Mouse (Mus musculus): ENCODE results near the gene Chst4. TPM values are rescaled to one million over a fixed set of nuclear protein-coding genes. Genes with fewer than 3 reads are reported as not detected.

The Chst4 gene
- polyA plus RNA-seq, 1 experiment = 0.18 TPM

DNA sequence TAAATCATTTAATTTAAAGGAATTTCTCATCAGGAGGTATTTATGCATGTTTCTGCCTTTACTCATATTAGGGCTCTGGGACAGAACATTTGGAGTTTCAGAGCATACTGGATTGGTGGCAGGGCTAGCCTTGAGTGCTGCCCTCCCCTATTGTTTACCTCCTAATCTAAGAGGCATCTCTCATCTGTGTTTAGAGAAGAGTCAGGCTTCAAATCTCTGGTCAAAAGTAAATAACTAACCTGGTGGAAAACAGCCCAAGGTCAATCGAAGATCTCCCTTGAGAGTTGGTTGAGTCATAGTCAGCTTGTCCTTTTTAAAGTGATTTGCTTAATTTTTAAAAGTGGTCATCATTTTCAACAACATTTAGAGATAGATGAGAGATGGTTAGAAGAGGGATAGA lies 46.6 kb downstream of the Chst4 start:
- no peak overlapping the region for H3K4me3 ChIP-seq (ENCODE audit: extremely low read depth, insufficient read depth, insufficient read length)
- 72% methylated on average over 1 of the region's 1 CpGs for WGBS
- no peak overlapping the region for H3K27ac ChIP-seq (ENCODE audit: insufficient read depth, low read length)
- no peaks in the 10 kb centered on the region for H3K36me3 ChIP-seq (ENCODE audit: control insufficient read depth, insufficient read depth, low read length)
- H3K4me1 ChIP-seq (ENCODE audit: control insufficient read depth, insufficient read depth, insufficient read length) = no peaks in the 10 kb centered on the region
- no peaks in the 10 kb centered on the region for H3K27me3 ChIP-seq (ENCODE audit: control insufficient read depth, insufficient read depth, low read length)
- DNase-seq (ENCODE audit: low read depth in 1 of 2, low spot score in 2 of 2) = no peak
- TF ChIP-seq POLR2A (IDR thresholded peaks at IDR 0.05; ENCODE audit: low read depth, low read length) (no peak), CTCF (IDR thresholded peaks at IDR 0.05; ENCODE audit: extremely low read depth, insufficient read depth, insufficient read length, insufficient replicate concordance) (no peak)

DNA sequence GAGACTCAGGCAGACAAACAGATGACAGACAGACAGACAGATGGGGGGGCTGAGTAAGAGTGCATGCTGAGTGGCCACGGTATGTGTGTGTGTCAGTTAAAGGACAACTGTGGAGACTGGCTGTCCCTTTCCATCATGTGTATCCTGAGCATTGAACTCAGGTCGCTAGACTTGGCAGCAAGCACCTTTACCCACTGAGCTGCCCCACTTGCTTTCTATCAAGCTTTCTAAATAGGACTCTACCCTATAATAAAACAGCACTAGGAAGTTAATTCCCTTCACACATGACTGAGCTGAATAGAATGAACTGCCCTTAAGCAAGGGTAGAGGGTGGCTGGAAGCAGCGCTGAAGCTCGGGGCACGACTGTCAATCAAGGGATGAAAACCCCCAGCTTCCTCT lies 47.4 kb downstream of the Chst4 start:
- no peaks in the 10 kb centered on the region for H3K4me1 ChIP-seq (ENCODE audit: control insufficient read depth, insufficient read depth, insufficient read length)
- 77% methylated on average over 5 of the region's 5 CpGs for WGBS
- DNase-seq (ENCODE audit: low read depth in 1 of 2, low spot score in 2 of 2) = no peak
- H3K27me3 ChIP-seq (ENCODE audit: control insufficient read depth, insufficient read depth, low read length) = no peaks in the 10 kb centered on the region
- no peak overlapping the region for H3K4me3 ChIP-seq (ENCODE audit: extremely low read depth, insufficient read depth, insufficient read length)
- no peak overlapping the region for H3K27ac ChIP-seq (ENCODE audit: insufficient read depth, low read length)
- no peak for TF ChIP-seq POLR2A (IDR thresholded peaks at IDR 0.05; ENCODE audit: low read depth, low read length)
- TF ChIP-seq CTCF (IDR thresholded peaks at IDR 0.05; ENCODE audit: extremely low read depth, insufficient read depth, insufficient read length, insufficient replicate concordance) = no peak
- no peaks in the 10 kb centered on the region for H3K36me3 ChIP-seq (ENCODE audit: control insufficient read depth, insufficient read depth, low read length)

DNA sequence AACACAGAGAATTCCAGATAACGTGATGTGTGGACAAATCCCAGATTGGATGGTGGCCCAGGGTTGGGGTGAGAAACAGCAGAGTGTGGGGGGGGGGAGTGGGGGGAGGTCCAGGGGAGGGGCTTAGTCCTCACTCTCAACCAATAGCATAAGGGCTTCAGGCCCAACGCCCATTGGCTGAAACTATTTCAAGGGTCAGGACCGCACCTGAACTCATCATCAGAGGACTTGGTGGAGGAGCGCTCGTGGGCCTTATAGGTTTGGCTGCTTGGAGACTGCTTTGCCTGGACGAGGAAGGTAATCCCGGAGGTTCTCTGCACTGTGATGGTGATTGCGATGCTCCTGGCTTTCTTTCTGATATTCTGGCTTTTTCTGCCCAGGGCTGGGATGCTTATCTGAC lies 49.3 kb downstream of the Chst4 start, which contains the start of gene Tat:
TSS of gene Tat (plus strand) at position 214 of the 400 bp plus-strand sequence.
- Histone ChIP-seq H3K27ac (ENCODE audit: insufficient read depth, low read length) (no peak within 1 kb of the TSS), H3K36me3 (ENCODE audit: control insufficient read depth, insufficient read depth, low read length) (no peaks in the 10 kb centered on the region), H3K4me3 (ENCODE audit: extremely low read depth, insufficient read depth, insufficient read length) (no peak within 1 kb of the TSS), H3K4me1 (ENCODE audit: control insufficient read depth, insufficient read depth, insufficient read length) (no peaks in the 10 kb centered on the region), H3K27me3 (ENCODE audit: control insufficient read depth, insufficient read depth, low read length) (no peaks in the 10 kb centered on the region)
- no peak for DNase-seq (ENCODE audit: low read depth in 1 of 2, low spot score in 2 of 2)
- TF ChIP-seq POLR2A (IDR thresholded peaks at IDR 0.05; ENCODE audit: low read depth, low read length) (no peak), CTCF (IDR thresholded peaks at IDR 0.05; ENCODE audit: extremely low read depth, insufficient read depth, insufficient read length, insufficient replicate concordance) (no peak)
- 83% methylated on average over 8 of the region's 8 CpGs for WGBS

DNA sequence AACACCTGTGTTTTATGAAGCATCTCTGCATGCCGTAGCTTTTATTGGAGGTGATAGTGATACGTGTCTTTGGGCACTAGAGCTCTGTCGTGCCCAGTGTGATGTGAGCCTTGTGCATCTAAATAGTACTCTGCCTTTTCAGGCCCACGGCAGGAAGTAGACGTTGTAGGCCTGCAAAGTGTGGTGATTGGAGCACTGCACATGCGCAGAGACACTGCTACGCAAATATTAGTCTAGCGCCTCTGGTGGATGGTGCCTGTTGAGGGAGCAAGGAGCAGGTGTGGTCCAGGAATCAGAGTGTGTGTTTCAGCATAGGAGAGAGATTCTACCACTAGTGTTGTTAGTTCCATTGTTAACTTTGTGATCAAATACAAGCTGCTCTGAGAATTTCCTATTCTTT lies 50.4 kb downstream of the Chst4 start:
- DNase-seq (ENCODE audit: low read depth in 1 of 2, low spot score in 2 of 2) = no peak
- Histone ChIP-seq H3K4me3 (ENCODE audit: extremely low read depth, insufficient read depth, insufficient read length) (no peak overlapping the region), H3K4me1 (ENCODE audit: control insufficient read depth, insufficient read depth, insufficient read length) (no peaks in the 10 kb centered on the region), H3K36me3 (ENCODE audit: control insufficient read depth, insufficient read depth, low read length) (no peaks in the 10 kb centered on the region), H3K27ac (ENCODE audit: insufficient read depth, low read length) (no peak overlapping the region), H3K27me3 (ENCODE audit: control insufficient read depth, insufficient read depth, low read length) (no peaks in the 10 kb centered on the region)
- WGBS = 89% methylated on average over 8 of the region's 8 CpGs
- TF ChIP-seq CTCF (IDR thresholded peaks at IDR 0.05; ENCODE audit: extremely low read depth, insufficient read depth, insufficient read length, insufficient replicate concordance) = no peak
- no peak for TF ChIP-seq POLR2A (IDR thresholded peaks at IDR 0.05; ENCODE audit: low read depth, low read length)

DNA sequence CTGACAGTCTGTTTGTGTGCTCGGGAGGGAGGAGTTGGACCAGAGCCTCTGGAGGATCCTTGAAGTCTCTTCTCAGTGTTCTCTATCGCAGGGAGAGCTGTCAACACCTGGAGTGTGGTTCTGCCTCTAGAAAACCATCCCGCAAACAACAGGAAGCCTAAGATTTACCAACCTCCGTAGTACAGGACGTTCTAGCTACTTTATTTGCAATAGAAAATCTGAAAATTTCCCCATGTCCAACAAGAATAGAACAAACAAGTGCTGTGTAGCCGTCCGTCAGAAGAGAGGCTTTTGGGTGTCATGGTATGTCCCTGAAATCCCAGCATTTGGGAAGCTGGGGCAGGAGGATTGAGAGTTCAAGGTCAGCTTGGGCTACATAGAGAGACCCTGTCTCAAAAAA lies 51.8 kb downstream of the Chst4 start:
- TF ChIP-seq CTCF (IDR thresholded peaks at IDR 0.05; ENCODE audit: extremely low read depth, insufficient read depth, insufficient read length, insufficient replicate concordance) (no peak), POLR2A (IDR thresholded peaks at IDR 0.05; ENCODE audit: low read depth, low read length) (no peak)
- Histone ChIP-seq H3K27ac (ENCODE audit: insufficient read depth, low read length) (no peak overlapping the region), H3K4me1 (ENCODE audit: control insufficient read depth, insufficient read depth, insufficient read length) (no peaks in the 10 kb centered on the region), H3K27me3 (ENCODE audit: control insufficient read depth, insufficient read depth, low read length) (no peaks in the 10 kb centered on the region; the same call in 1 of the 2 replicates), H3K4me3 (ENCODE audit: extremely low read depth, insufficient read depth, insufficient read length) (no peak overlapping the region), H3K36me3 (ENCODE audit: control insufficient read depth, insufficient read depth, low read length) (no peaks in the 10 kb centered on the region)
- DNase-seq (ENCODE audit: low read depth in 1 of 2, low spot score in 2 of 2) = no peak
- 73% methylated on average over 7 of the region's 7 CpGs for WGBS

DNA sequence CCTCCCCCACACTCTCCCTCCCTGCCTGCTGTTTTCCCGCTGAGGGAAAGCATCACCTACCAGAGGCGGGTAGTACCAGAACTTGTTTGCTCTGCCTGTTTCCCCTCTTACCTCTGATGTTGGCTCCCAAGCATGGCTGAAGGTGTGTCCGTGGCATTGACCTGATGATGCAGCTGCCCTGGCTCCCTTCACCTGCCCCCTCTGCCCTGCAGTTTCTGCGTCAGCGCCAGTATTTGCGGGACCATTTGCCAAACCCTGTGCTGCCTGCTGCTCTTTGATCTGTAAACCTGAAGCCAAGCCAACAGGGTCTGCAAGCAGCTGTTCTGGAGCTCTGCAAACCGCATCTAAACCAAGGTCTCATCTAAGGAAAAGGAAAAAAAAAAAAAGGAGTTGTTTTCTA lies 53.2 kb downstream of the Chst4 start:
- no peak overlapping the region for H3K27ac ChIP-seq (ENCODE audit: insufficient read depth, low read length)
- DNase-seq (ENCODE audit: low read depth in 1 of 2, low spot score in 2 of 2) = no peak
- H3K4me3 ChIP-seq (ENCODE audit: extremely low read depth, insufficient read depth, insufficient read length) = no peak overlapping the region
- TF ChIP-seq CTCF (IDR thresholded peaks at IDR 0.05; ENCODE audit: extremely low read depth, insufficient read depth, insufficient read length, insufficient replicate concordance) = no peak
- TF ChIP-seq POLR2A (IDR thresholded peaks at IDR 0.05; ENCODE audit: low read depth, low read length) = no peak
- H3K27me3 ChIP-seq (ENCODE audit: control insufficient read depth, insufficient read depth, low read length) = no peaks in the 10 kb centered on the region; the same call in 1 of the 2 replicates
- H3K4me1 ChIP-seq (ENCODE audit: control insufficient read depth, insufficient read depth, insufficient read length) = no peaks in the 10 kb centered on the region
- 71% methylated on average over 7 of the region's 7 CpGs for WGBS
- H3K36me3 ChIP-seq (ENCODE audit: control insufficient read depth, insufficient read depth, low read length) = no peaks in the 10 kb centered on the region

DNA sequence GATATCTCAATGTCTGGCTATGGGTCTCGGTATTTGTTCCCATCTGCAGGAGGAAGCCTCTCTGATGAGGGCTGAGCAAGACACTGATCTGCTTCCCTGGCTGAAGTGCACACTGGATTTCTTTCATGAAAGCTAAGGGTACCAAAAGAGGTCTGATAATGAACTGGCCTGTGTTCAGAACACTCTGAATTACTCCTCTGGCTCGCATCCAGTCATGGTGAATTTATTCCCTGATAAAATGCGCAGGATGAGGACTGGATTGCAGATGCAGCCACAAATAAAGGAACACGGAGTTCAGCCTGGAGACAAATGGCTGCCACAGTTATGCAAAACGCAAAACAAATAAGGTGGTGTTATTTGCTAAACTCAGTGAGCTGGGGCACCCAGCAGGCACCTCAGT lies 55.6 kb downstream of the Chst4 start:
- Histone ChIP-seq H3K27me3 (ENCODE audit: control insufficient read depth, insufficient read depth, low read length) (no peaks in the 10 kb centered on the region; the same call in 1 of the 2 replicates), H3K27ac (ENCODE audit: insufficient read depth, low read length) (no peak overlapping the region), H3K4me1 (ENCODE audit: control insufficient read depth, insufficient read depth, insufficient read length) (no peaks in the 10 kb centered on the region), H3K36me3 (ENCODE audit: control insufficient read depth, insufficient read depth, low read length) (no peaks in the 10 kb centered on the region), H3K4me3 (ENCODE audit: extremely low read depth, insufficient read depth, insufficient read length) (no peak overlapping the region)
- WGBS = 66% methylated on average over 5 of the region's 5 CpGs
- TF ChIP-seq CTCF (IDR thresholded peaks at IDR 0.05; ENCODE audit: extremely low read depth, insufficient read depth, insufficient read length, insufficient replicate concordance) (no peak), POLR2A (IDR thresholded peaks at IDR 0.05; ENCODE audit: low read depth, low read length) (no peak)
- no peak for DNase-seq (ENCODE audit: low read depth in 1 of 2, low spot score in 2 of 2)
